Mouse (Mus musculus) heart, postnatal 0 days (tissue): ENCODE measurements around the gene Slc25a44. TPM values are rescaled to one million over a fixed set of nuclear protein-coding genes. Genes with fewer than 3 reads are reported as not detected.
"Not testable (repeated sequence)": the region's sequence is repeated elsewhere in the genome, so short reads cannot be mapped to it uniquely, and the experiment has no call there.

Experiments used
- ATAC-seq: fragments of 200-750 bp; cut with Nextera tagmentation; 2 replicates; pipeline ENCODE4 v1.8.0; 2017; ENCODE audit warnings: low read depth, moderate number of reproducible peaks, moderate library complexity; ENCODE audit not compliant: insufficient read depth
- DNase-seq: peaks from one replicate; pipeline ENCODE4 v3.0.0-alpha.2; 2016; ENCODE audit warnings: low spot score
- H3K27ac ChIP-seq: fragments of 300-500 bp; sonication (generic); 2 replicates; pipeline ENCODE4 v1.5.1; 2014; ENCODE audit warnings: low read depth, mild to moderate bottlenecking
- H3K27me3 ChIP-seq: fragments of 300-500 bp; sonication (generic); 2 replicates; pipeline ENCODE4 v1.6.1; 2014; ENCODE audit warnings: low read length, mixed read lengths; ENCODE audit not compliant: control insufficient read depth, insufficient read depth
- H3K36me3 ChIP-seq: fragments of 300-500 bp; sonication (generic); replicated peaks from 2 replicates; pipeline ENCODE4 v1.6.1; 2014; ENCODE audit warnings: low read length, mixed read lengths; ENCODE audit not compliant: control insufficient read depth, insufficient read depth
- H3K4me1 ChIP-seq: fragments of 300-500 bp; sonication (generic); 2 replicates; pipeline ENCODE4 v1.6.1; 2014; ENCODE audit warnings: antibody characterized with exemption; ENCODE audit not compliant: control insufficient read depth, insufficient read depth
- H3K4me2 ChIP-seq: fragments of 300-500 bp; sonication (generic); 2 replicates; pipeline ENCODE4 v1.6.1; 2014; ENCODE audit warnings: low read depth, mild to moderate bottlenecking, low read length, moderate library complexity
- H3K4me3 ChIP-seq: fragments of 300-500 bp; sonication (generic); 2 replicates; pipeline ENCODE4 v1.5.1; 2014; ENCODE audit warnings: low read depth, low read length
- H3K9ac ChIP-seq: fragments of 300-500 bp; sonication (generic); replicated peaks from 2 replicates; pipeline ENCODE4 v1.6.1; 2014; ENCODE audit warnings: low read depth, low read length, mixed read lengths
- H3K9me3 ChIP-seq: fragments of 300-500 bp; sonication (generic); replicated peaks from 2 replicates; pipeline ENCODE4 v1.6.1; 2016; ENCODE audit warnings: low read length; ENCODE audit not compliant: control insufficient read depth
- CTCF ChIP-seq: IDR thresholded peaks from 2 replicates; pipeline ENCODE4 v1.5.1; 2016; ENCODE audit warnings: antibody characterized with exemption, control low read depth, low read depth
- EP300 ChIP-seq: IDR thresholded peaks from 2 replicates; pipeline ENCODE4 v1.6.1; 2016; ENCODE audit warnings: antibody characterized with exemption, low read depth
- WGBS: fragments of 180-500 bp; shearing (Covaris S2); extraction: QIAGEN DNeasy Blood & Tissue Kit; methylation state at CpG from one replicate; pipeline ENCODE4 v1.1.7; 2014; 5-methylcytosine and 5-hydroxymethylcytosine counted together
- polyA plus RNA-seq: library from polyadenylated mRNA; unstranded; fragments of >200 nt; fragmentation: Nextera tagmentation; extraction: Ambion mirVana; gene quantifications from 2 replicates; pipeline ENCODE4 v1.2.1, GENCODE M21; 2015
- total RNA-seq: library from RNA; depleted of rRNA; stranded (reverse); fragments of >200 nt; gene quantifications from 2 replicates; pipeline ENCODE4 v1.2.3, GENCODE M21; 2014; ENCODE audit warnings: low replicate concordance

Slc25a44 gene
- total and polyA plus RNA-seq, 2 experiments from 2014 or later = 9.6 to 17.2 TPM

- ATAC-seq (no peak), DNase-seq (no peak)
- Histone ChIP-seq H3K4me1 (no peaks in the 10 kb centered on the region), H3K9me3 (no peaks in the 10 kb centered on the region), H3K4me2 (no peak within 1 kb of the TSS), H3K27ac (no peak within 1 kb of the TSS), H3K4me3 (no peak within 1 kb of the TSS), H3K9ac (no peak within 1 kb of the TSS), H3K27me3 (no peaks in the 10 kb centered on the region), H3K36me3 (no peaks in the 10 kb centered on the region)
- WGBS = 67% methylated on average over 5 of the region's 5 CpGs
- TF ChIP-seq CTCF = no peak
- no peak for TF ChIP-seq EP300
Observed at GRCm38 (mm10) chr3:88384364-88384763, 40.6 kb downstream of the Slc25a44 start, which contains the start of gene Bglap. TSS of gene Bglap (minus strand) at chr3:88384464.

GRCm38 (mm10) chr3:88382383-88382782 lies 42.6 kb downstream of the Slc25a44 start:
- 33% methylated on average over 1 of the region's 7 CpGs for WGBS
- H3K27ac ChIP-seq, DNase-seq, H3K4me3 ChIP-seq, ATAC-seq, H3K4me1 ChIP-seq, H3K27me3 ChIP-seq, H3K9ac ChIP-seq, H3K9me3 ChIP-seq, H3K36me3 ChIP-seq, H3K4me2 ChIP-seq: not testable (repeated sequence)

GRCm38 (mm10) chr3:88381389-88382315 lies 43.3 kb downstream of the Slc25a44 start:
- H3K27me3 ChIP-seq, H3K9me3 ChIP-seq, H3K4me1 ChIP-seq, H3K4me3 ChIP-seq, DNase-seq, H3K36me3 ChIP-seq, H3K9ac ChIP-seq, H3K4me2 ChIP-seq, H3K27ac ChIP-seq: not testable (repeated sequence)
- ATAC-seq = 0 out of 2 replicates have a peak, but pooled peaks have one; percentile 31
- WGBS = 15% methylated on average over 17 of the region's 22 CpGs

- not testable (repeated sequence) for H3K36me3 ChIP-seq, ATAC-seq, H3K4me3 ChIP-seq, DNase-seq, H3K9ac ChIP-seq, H3K4me1 ChIP-seq, H3K27ac ChIP-seq, H3K4me2 ChIP-seq, H3K27me3 ChIP-seq, H3K9me3 ChIP-seq
- WGBS = 75% methylated on average over 4 of the region's 5 CpGs
Observed at GRCm38 (mm10) chr3:88378599-88378998, 46.3 kb downstream of the Slc25a44 start, which contains the start of gene Bglap2. TSS of gene Bglap2 (minus strand) at chr3:88378699.

- not testable (repeated sequence) for H3K9me3 ChIP-seq, H3K4me3 ChIP-seq, H3K4me1 ChIP-seq, H3K27me3 ChIP-seq, H3K27ac ChIP-seq, H3K9ac ChIP-seq, H3K36me3 ChIP-seq, DNase-seq
- peak; percentile 28; the same call in 1 of the 2 replicates for ATAC-seq
- peak overlapping the region; percentile 33 for H3K4me2 ChIP-seq
- 12% methylated on average over 5 of the region's 7 CpGs for WGBS
Observed at GRCm38 (mm10) chr3:88376644-88377043, 48.3 kb downstream of the Slc25a44 start.

- not testable (repeated sequence) for H3K27ac ChIP-seq, H3K4me3 ChIP-seq, H3K4me1 ChIP-seq, H3K27me3 ChIP-seq, H3K9ac ChIP-seq, H3K9me3 ChIP-seq, H3K36me3 ChIP-seq
- H3K4me2 ChIP-seq = peak overlapping the region; percentile 33
- WGBS = 12% methylated on average over 16 of the region's 19 CpGs
- ATAC-seq (peak; percentile 85), DNase-seq (peak; percentile 35)
Observed at GRCm38 (mm10) chr3:88375750-88376626, 49.0 kb downstream of the Slc25a44 start.

GRCm38 (mm10) chr3:88372643-88373042 lies 52.3 kb downstream of the Slc25a44 start, which contains the start of gene Bglap3:
TSS of gene Bglap3 (minus strand) at chr3:88372743.
- not testable (repeated sequence) for H3K4me1 ChIP-seq, DNase-seq, H3K9ac ChIP-seq, H3K27ac ChIP-seq, ATAC-seq, H3K4me3 ChIP-seq, H3K4me2 ChIP-seq, H3K27me3 ChIP-seq, H3K36me3 ChIP-seq, H3K9me3 ChIP-seq
- WGBS = 84% methylated on average over 9 of the region's 9 CpGs

- H3K36me3 ChIP-seq, DNase-seq, H3K9ac ChIP-seq, H3K4me1 ChIP-seq, H3K4me2 ChIP-seq, ATAC-seq, H3K9me3 ChIP-seq, H3K27ac ChIP-seq, H3K4me3 ChIP-seq: not testable (repeated sequence)
- peaks cover 10% of the 10 kb centered on the region for H3K27me3 ChIP-seq
- WGBS = 52% methylated on average over 7 of the region's 7 CpGs
Observed at GRCm38 (mm10) chr3:88368511-88368910, 56.4 kb downstream of the Slc25a44 start.
